Mouse (Mus musculus): ENCODE results near the gene Olfr721-ps1.

Olfr721-ps1 gene

DNA sequence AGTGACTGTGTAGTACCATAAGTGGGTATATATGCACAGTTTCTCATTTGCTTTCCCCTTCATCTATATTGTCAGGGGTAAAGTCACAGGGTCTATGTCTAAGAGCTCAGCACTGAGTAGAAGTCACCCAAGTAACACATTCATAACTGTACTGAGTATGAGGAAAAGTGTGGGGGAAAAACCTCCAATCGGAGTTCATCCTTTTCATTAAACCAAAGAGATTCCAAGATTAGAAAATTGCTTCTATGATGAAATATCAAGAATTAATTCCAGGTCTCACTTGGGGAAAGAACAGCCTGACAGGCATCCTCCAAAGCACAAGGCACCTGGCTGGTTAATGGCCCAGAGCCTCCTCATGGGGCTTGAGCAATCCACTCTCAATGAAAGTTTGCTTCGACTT lies at the start of gene Olfr721-ps1:
TSS of gene Olfr721-ps1 (plus strand) at position 301 of the 400 bp plus-strand sequence.
- no peak for DNase-seq (ENCODE audit: extremely low spot score, low read depth, low spot score)

DNA sequence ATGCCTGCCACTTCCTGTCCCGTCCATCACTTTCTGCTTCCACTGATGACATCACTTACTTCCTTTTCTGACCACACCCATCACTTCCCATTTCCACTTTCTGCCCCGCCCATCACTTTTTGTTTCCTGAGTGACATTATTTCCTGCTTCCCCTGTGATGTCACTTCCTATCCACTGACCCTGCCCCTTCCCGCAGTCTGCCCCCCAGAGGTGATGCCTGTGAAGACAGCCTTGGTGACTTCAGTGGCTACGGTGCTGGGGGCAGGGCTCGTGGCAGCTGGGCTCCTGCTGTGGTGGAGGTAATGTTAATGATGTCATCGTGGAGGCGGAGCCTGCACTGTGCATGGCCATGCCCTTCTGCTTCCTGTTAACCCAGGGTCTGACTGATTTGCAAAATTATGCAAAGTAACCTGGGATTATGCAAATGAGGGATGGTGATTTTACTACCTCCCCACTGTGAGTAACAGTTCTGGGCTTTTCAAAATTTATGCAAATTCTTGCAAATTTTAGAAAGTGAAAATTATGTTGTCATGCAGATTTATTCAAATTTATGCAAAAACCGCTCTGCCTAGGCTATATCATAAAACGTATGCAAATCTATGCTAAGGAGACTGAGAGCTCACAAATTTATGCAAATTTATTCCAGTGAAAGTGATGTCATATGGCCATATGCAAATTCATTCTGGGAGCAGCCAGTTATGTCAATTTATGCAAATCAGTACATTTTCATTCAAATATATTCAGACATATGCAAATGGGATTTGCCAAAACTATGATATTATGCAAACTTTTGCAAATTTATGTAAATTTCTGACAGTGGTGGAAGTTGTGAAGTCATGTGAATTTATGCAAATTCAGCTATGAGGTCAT lies 49.1 kb upstream of the Olfr721-ps1 start:
- DNase-seq (ENCODE audit: extremely low spot score, low read depth, low spot score), result no peak

- no peak for DNase-seq (ENCODE audit: extremely low spot score, low read depth, low spot score)
Observed at GRCm38 (mm10) chr14:14352606-14353005, 48.5 kb upstream of the Olfr721-ps1 start.

DNA sequence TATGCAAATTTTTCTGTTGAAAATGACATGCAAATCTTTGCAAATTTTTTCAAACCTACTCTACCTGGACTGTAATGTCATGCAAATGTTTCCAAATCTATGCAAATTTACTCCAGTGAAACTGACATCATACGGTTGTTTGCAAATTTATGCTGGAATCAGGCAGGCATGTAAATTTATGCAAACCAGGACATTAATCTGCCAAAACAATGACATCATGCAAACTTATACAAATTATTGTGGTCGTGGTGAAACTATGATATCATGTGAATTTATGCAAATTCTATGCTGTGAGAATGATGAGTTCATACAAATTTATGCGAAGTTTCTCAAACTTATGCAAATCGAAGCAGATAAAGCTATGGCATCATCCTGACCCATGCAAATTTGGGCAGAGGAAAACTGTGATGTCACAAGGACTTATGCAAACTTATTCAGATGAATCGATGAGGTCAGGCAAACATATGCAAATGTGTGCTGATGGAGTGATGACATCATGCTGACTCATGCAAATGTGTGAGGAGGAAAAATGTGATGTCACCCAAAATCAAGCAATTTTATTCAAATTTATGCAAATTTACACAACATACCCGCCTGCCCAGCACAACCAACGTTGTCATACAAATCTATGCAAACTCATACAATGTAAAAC lies 47.9 kb upstream of the Olfr721-ps1 start:
- no peak for DNase-seq (ENCODE audit: extremely low spot score, low read depth, low spot score)

GRCm38 (mm10) chr14:14353740-14354510 lies 47.2 kb upstream of the Olfr721-ps1 start:
- DNase-seq (ENCODE audit: extremely low spot score, low read depth, low spot score), result no peak

GRCm38 (mm10) chr14:14354511-14355359 lies 46.4 kb upstream of the Olfr721-ps1 start:
- DNase-seq (ENCODE audit: extremely low spot score, low read depth, low spot score), result no peak

- no peak for DNase-seq (ENCODE audit: extremely low spot score, low read depth, low spot score)
Observed at GRCm38 (mm10) chr14:14355360-14355646, 45.8 kb upstream of the Olfr721-ps1 start.

- no peak for DNase-seq (ENCODE audit: extremely low spot score, low read depth, low spot score)
Observed at GRCm38 (mm10) chr14:14395535-14395934, 5.6 kb upstream of the Olfr721-ps1 start.

DNA sequence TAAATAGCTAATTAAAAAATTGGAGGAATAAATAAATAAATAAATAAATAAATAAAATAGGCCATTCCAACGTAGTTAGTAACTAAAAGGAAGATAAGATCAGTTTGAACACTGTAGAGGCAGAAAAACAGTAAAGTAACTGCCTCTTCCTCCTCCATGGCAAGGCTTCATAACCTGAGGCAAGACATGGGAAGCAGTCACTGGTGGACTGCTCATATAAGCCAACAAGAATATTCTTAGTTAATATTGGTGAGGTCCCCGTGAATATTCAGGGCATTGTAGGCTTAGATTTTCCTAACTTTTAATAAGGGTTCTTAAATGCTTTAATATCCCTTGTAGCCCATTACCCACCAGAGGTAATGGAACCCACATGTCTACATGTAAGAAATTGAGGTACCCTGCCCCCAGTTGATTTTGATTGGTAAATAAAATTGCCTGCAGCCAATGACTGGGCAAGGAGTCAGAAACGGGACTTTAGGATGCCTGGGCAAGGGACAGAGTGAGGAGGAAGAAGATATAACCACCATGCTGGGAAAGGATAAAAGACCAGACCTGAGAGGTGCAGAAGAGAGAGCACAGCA lies 35.1 kb downstream of the Olfr721-ps1 start:
- no peak for DNase-seq (ENCODE audit: extremely low spot score, low read depth, low spot score)

All from hindlimb bud, embryonic 11.5 days (tissue).